Mouse (Mus musculus) MEL (cell line): ENCODE measurements around the gene Hoxc4.

Experiments
- CTCF ChIP-seq, 3 experiments: IDR thresholded peaks in 2 of 3; conservative IDR thresholded peaks in 1 of 3; 2 replicates each; pipeline ENCODE4 v1.5.1; 2011 to 2012; ENCODE audit warnings: low read length in 3 of 3, low read depth in 2 of 3, mild to moderate bottlenecking in 2 of 3, improper control_type of control experiment in 1 of 3, inconsistent platforms in 1 of 3, mixed read lengths in 1 of 3, moderate library complexity in 1 of 3; ENCODE audit not compliant: control insufficient read depth in 1 of 3, insufficient read depth in 1 of 3, poor library complexity in 1 of 3, severe bottlenecking in 1 of 3
- GATA1 ChIP-seq: IDR thresholded peaks from 2 replicates; pipeline ENCODE4 v1.6.1; 2011; ENCODE audit warnings: low read depth, low read length, improper control_type of control experiment
- HCFC1 ChIP-seq: IDR thresholded peaks from 2 replicates; pipeline ENCODE4 v1.6.1; 2012; ENCODE audit warnings: low read depth, mild to moderate bottlenecking, inconsistent platforms, low read length, improper control_type of control experiment, moderate library complexity
- MYB ChIP-seq: IDR thresholded peaks from 2 replicates; pipeline ENCODE4 v1.6.1; 2011; ENCODE audit warnings: mild to moderate bottlenecking, low read depth, low read length, improper control_type of control experiment
- POLR2A ChIP-seq, 2 experiments: IDR thresholded peaks; 2 replicates each; pipeline ENCODE4 v1.6.1; 2011 to 2012; ENCODE audit warnings: low read length in 2 of 2, mild to moderate bottlenecking in 2 of 2, control low read depth in 1 of 2, improper control_type of control experiment in 1 of 2, low read depth in 1 of 2, moderate library complexity in 1 of 2; ENCODE audit not compliant: control insufficient read depth in 1 of 2, insufficient read depth in 1 of 2, poor library complexity in 1 of 2
- TBP ChIP-seq: IDR thresholded peaks from 2 replicates; pipeline ENCODE4 v1.8.0; 2011; ENCODE audit warnings: low read depth, low read length, improper control_type of control experiment

DNA sequence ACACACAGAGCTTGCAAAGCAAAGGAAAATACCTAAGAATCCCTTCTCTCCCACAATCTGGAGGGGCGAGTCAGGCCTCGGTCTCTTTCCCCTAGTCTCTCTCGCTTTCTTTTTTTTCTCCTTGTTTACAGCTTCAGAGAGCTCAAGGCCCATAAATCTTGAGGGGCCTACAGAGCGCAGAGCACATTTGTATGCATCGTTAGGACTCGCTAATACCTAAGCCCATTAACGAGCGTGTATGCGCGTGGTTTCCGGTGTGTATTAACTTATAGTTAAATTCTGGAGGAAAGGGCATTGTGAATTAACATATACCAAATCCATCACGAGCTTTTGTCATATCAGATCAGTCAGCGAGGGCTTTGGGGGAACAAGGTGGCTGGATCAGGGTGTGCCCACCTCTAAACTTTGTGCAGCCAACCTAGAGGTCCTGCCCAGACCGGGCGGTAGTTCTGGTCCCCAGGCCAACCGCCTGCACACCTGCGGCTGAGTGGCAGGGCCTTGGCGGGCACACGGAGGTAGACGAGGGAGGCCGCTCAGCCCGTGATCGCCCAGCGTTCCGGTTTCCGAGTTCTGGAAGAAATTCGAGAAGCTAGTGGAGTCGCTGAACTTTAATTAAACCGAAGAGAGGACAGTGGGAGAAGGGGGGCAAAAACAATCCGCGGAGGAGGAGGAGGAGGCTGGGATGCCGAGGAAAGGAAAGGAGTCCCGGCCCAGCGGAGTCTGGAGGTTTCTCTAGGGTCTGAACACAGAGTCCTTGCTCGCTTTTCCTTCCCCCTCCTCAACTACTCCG, 41.8 kb downstream of the Hoxc4 start:
- TF ChIP-seq TBP (no peak), HCFC1 (no peak), CTCF (IDR thresholded peaks at IDR 0.05 in 2 of 3, conservative IDR thresholded peaks at IDR 0.05 in 1 of 3; ENCODE audit: control insufficient read depth in 1 of 3, insufficient read depth in 1 of 3, low read depth in 2 of 3, low read length in 3 of 3, poor library complexity in 1 of 3, severe bottlenecking in 1 of 3) (no peak), MYB (no peak), POLR2A (IDR thresholded peaks at IDR 0.05; ENCODE audit: control insufficient read depth in 1 of 2, insufficient read depth in 1 of 2, low read depth in 1 of 2, low read length in 2 of 2, poor library complexity in 1 of 2) (no peak), GATA1 (no peak)
